Mouse (Mus musculus): ENCODE results near the gene Acss1. TPM values are rescaled to one million over a fixed set of nuclear protein-coding genes. Genes with fewer than 3 reads are reported as not detected.

The Acss1 gene
- polyA plus RNA-seq, 1 experiment from 2014 or later: 5.3 TPM

DNA sequence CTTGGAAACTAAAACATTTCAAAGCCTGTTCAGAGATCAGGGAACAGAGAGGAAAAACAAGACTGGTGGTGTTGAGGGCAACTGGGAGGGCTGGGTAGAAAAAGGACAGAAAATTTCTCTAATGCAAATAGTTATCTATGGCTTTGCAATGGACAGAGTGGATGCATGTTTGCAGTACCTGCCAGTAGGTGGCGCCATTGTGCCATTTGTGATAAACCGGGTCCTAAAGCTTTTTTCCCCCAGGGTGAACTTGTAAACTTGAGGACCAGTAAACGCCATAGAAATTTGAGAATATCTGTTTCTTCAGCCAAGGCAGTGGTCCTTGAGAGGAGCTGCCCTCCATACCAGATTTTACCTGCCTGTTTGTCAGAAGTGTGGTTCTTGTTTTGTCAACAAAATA is 10.1 kb upstream of the Acss1 start:
- H3K4me2 ChIP-seq: no peak overlapping the region
- no peak overlapping the region for H3K9ac ChIP-seq
- ATAC-seq (ENCODE audit: insufficient number of reproducible peaks, insufficient read depth, low FRiP score, low TSS enrichment, low read depth): no peak
- H3K4me3 ChIP-seq: no peak overlapping the region
- no peaks in the 10 kb centered on the region for H3K9me3 ChIP-seq
- under 1% methylated on average over 3 of the region's 3 CpGs for WGBS
- H3K27ac ChIP-seq: no peak overlapping the region
- no peaks in the 10 kb centered on the region for H3K27me3 ChIP-seq
- H3K36me3 ChIP-seq: no peaks in the 10 kb centered on the region
- no peaks in the 10 kb centered on the region for H3K4me1 ChIP-seq

- 27% methylated on average over 1 of the region's 1 CpGs for WGBS
These were observed 7.2 kb upstream of the Acss1 start for GRCm38 (mm10) chr2:150675525-150675924.

GRCm38 (mm10) chr2:150674900-150675299 is 6.6 kb upstream of the Acss1 start:
- ATAC-seq (ENCODE audit: insufficient number of reproducible peaks, insufficient read depth, low FRiP score, low TSS enrichment, low read depth): no peak; the same call in 1 of the 2 replicates

More at GRCm38 (mm10) chr2:150675525-150675924, 7.2 kb upstream of the Acss1 start:
- H3K27me3 ChIP-seq: 0 out of 2 replicates have a peak, but pooled peaks cover 5% of the 10 kb centered on the region
- no peak overlapping the region for H3K4me2 ChIP-seq
- ATAC-seq (ENCODE audit: insufficient number of reproducible peaks, insufficient read depth, low FRiP score, low TSS enrichment, low read depth): no peak
- no peaks in the 10 kb centered on the region for H3K9me3 ChIP-seq
- H3K9ac ChIP-seq: no peak overlapping the region
- H3K27ac ChIP-seq: no peak overlapping the region
- H3K4me3 ChIP-seq: no peak overlapping the region
- no peaks in the 10 kb centered on the region for H3K4me1 ChIP-seq
- H3K36me3 ChIP-seq: no peaks in the 10 kb centered on the region

DNA sequence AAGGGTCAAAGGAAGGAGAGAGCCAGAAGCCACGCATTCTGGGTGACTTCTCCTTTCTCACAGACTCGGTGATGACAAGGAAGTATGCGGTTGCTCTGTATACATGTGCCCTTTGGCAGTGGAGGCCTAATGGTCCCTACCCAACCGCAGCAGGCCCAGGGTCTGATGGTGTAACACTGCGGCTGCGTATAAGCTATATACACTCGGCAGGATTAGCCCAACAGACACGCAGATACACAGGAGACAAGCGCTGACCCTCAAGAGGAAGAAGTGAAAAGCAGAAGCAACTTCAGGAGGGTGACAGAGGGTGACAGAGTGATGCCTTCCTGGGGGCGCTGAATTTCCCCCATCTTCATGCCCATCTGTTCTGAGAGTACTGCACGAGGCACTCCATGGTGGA is 5.6 kb upstream of the Acss1 start:
- Histone ChIP-seq H3K4me3 (no peak overlapping the region), H3K27me3 (peaks cover 9% of the 10 kb centered on the region; the same call in 1 of the 2 replicates), H3K9me3 (no peaks in the 10 kb centered on the region), H3K4me2 (no peak overlapping the region), H3K27ac (no peak overlapping the region), H3K4me1 (no peaks in the 10 kb centered on the region), H3K9ac (no peak overlapping the region), H3K36me3 (no peaks in the 10 kb centered on the region)
- WGBS: 82% methylated on average over 11 of the region's 11 CpGs
- no peak for ATAC-seq (ENCODE audit: insufficient number of reproducible peaks, insufficient read depth, low FRiP score, low TSS enrichment, low read depth)

More at GRCm38 (mm10) chr2:150674900-150675299, 6.6 kb upstream of the Acss1 start:
- Histone ChIP-seq H3K9ac (no peak overlapping the region), H3K9me3 (no peaks in the 10 kb centered on the region), H3K27ac (no peak overlapping the region), H3K4me1 (no peaks in the 10 kb centered on the region), H3K4me2 (no peak overlapping the region), H3K36me3 (no peaks in the 10 kb centered on the region), H3K27me3 (0 out of 2 replicates have a peak, but pooled peaks cover 5% of the 10 kb centered on the region), H3K4me3 (no peak overlapping the region)
- WGBS: 2% methylated on average over 2 of the region's 2 CpGs

GRCm38 (mm10) chr2:150671609-150672290 is 3.5 kb upstream of the Acss1 start:
- Histone ChIP-seq H3K9me3 (no peaks in the 10 kb centered on the region), H3K4me3 (no peak overlapping the region), H3K36me3 (no peaks in the 10 kb centered on the region), H3K4me1 (peaks cover 11% of the 10 kb centered on the region), H3K9ac (no peak overlapping the region), H3K4me2 (no peak overlapping the region), H3K27ac (no peak overlapping the region), H3K27me3 (peaks cover 29% of the 10 kb centered on the region)
- WGBS: 72% methylated on average over 8 of the region's 8 CpGs
- ATAC-seq (ENCODE audit: insufficient number of reproducible peaks, insufficient read depth, low FRiP score, low TSS enrichment, low read depth): no peak

GRCm38 (mm10) chr2:150670926-150671325 is 2.6 kb upstream of the Acss1 start:
- no peak overlapping the region for H3K9ac ChIP-seq
- no peaks in the 10 kb centered on the region for H3K36me3 ChIP-seq
- H3K4me3 ChIP-seq: no peak overlapping the region
- no peak overlapping the region for H3K4me2 ChIP-seq
- ATAC-seq (ENCODE audit: insufficient number of reproducible peaks, insufficient read depth, low FRiP score, low TSS enrichment, low read depth): no peak
- H3K4me1 ChIP-seq: peaks cover 11% of the 10 kb centered on the region
- H3K27ac ChIP-seq: no peak overlapping the region
- WGBS: 71% methylated on average over 1 of the region's 1 CpGs
- peaks cover 34% of the 10 kb centered on the region for H3K27me3 ChIP-seq
- no peaks in the 10 kb centered on the region for H3K9me3 ChIP-seq

DNA sequence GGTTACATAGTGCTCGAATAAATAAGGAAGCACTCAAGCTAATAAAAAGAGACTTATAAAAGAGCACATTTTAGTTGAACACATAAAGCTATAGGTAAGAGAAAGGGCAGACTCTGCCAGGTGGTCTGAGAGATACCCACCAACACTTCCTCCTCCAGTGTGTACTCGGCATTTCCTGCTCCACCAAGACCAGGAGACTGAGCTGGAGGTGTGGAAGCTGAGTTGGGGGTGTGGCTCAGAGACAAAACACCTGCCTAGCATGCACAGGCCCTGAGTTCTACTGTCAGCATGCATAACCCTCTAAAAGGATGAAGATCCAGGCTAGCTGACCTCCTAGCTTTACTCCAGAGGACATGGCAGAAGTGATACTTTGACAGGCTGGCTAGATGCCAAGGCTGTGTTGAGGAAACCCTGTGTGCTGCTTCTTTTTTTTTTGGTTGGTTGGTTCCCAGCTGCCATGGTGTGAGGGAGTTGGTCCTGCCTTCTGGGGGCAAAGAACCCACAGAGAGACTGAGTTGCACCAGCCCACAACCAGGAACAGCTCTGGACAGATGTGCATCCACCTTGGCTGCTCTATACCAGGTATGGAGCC is 1.2 kb upstream of the Acss1 start:
- H3K9ac ChIP-seq: no peak overlapping the region
- H3K27me3 ChIP-seq: peaks cover 39% of the 10 kb centered on the region
- H3K4me3 ChIP-seq: no peak overlapping the region
- no peaks in the 10 kb centered on the region for H3K9me3 ChIP-seq
- 82% methylated on average over 2 of the region's 2 CpGs for WGBS
- H3K36me3 ChIP-seq: no peaks in the 10 kb centered on the region
- H3K4me1 ChIP-seq: peaks cover 11% of the 10 kb centered on the region
- H3K4me2 ChIP-seq: no peak overlapping the region
- no peak for ATAC-seq (ENCODE audit: insufficient number of reproducible peaks, insufficient read depth, low FRiP score, low TSS enrichment, low read depth)
- H3K27ac ChIP-seq: no peak overlapping the region

- H3K4me1 ChIP-seq: peaks cover 11% of the 10 kb centered on the region
- no peak overlapping the region for H3K4me3 ChIP-seq
- no peak overlapping the region for H3K27ac ChIP-seq
- peaks cover 39% of the 10 kb centered on the region for H3K27me3 ChIP-seq
- H3K36me3 ChIP-seq: no peaks in the 10 kb centered on the region
- H3K4me2 ChIP-seq: no peak overlapping the region
- H3K9me3 ChIP-seq: no peaks in the 10 kb centered on the region
- ATAC-seq (ENCODE audit: insufficient number of reproducible peaks, insufficient read depth, low FRiP score, low TSS enrichment, low read depth): no peak
- no peak overlapping the region for H3K9ac ChIP-seq
- 81% methylated on average over 5 of the region's 5 CpGs for WGBS
These were observed 656 bp upstream of the Acss1 start for GRCm38 (mm10) chr2:150668956-150669355.

DNA sequence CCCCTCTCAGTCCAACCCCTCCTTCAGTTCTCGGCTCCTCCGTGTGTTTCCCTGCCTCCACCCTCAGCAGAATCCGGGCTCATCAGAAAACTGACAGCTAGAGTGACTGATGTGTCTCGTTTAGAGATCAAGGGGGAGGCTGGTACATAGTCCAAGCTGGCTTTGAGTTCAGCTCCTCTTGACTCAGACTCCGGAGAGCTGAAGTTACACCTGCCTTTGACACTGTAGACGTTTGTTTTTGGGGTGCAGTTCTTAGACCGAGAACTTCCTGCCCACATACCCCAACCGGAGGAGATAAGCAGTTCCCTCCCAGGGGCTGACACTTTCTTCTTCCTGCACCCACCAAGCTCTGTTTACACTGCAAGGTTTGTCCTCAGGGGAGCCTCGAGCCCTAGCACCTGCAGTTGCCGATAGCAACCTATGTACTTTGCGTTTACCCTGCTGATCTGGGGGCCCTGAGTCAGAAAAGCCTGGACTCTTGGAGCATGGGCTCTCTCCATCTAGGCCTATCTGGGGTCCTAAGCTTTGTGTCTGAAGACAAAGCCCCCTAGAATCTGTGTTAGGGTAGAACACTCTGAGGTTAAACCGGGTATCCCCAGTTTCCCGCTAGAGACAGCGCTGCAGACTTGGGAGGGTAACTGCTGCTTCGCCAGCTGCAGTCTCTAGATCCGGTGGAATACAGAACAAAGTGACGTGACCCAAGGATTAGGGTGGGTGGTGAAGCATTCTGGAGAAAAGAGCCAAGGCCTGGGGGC is 1.1 kb downstream of the Acss1 start:
- Histone ChIP-seq H3K27ac (no peak overlapping the region), H3K4me1 (peaks cover 11% of the 10 kb centered on the region), H3K36me3 (no peaks in the 10 kb centered on the region), H3K4me2 (peak overlapping the region; percentile 97), H3K4me3 (peak overlapping the region; percentile 70), H3K9ac (peak overlapping the region; percentile 79), H3K27me3 (peaks cover 38% of the 10 kb centered on the region), H3K9me3 (no peaks in the 10 kb centered on the region)
- ATAC-seq (ENCODE audit: insufficient number of reproducible peaks, insufficient read depth, low FRiP score, low TSS enrichment, low read depth): no peak
- 3% methylated on average over 17 of the region's 17 CpGs for WGBS

DNA sequence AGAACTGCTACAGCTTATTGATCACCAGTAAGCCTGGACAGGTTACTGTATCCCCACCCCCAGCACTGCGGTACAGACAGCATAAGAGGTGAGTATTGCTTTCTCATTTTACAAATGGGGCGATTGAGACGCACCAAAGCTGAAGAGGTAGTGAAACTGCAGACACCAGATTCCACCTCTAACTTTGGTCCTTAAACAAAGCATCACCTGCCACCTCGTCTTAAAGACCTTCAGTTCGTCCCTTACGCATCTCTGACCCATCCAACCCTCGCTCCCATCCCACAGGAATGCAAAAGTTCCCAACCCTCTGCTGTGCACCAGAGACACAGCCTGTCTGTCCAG is 1.6 kb downstream of the Acss1 start:
- Histone ChIP-seq H3K9me3 (no peaks in the 10 kb centered on the region), H3K9ac (0 out of 2 replicates have a peak overlapping the region, but pooled peaks have one; percentile 79), H3K4me2 (peak overlapping the region; percentile 97), H3K27ac (no peak overlapping the region), H3K4me1 (peaks cover 11% of the 10 kb centered on the region), H3K27me3 (peaks cover 34% of the 10 kb centered on the region), H3K4me3 (peak overlapping the region; percentile 70), H3K36me3 (no peaks in the 10 kb centered on the region)
- ATAC-seq (ENCODE audit: insufficient number of reproducible peaks, insufficient read depth, low FRiP score, low TSS enrichment, low read depth): no peak
- 44% methylated on average over 7 of the region's 7 CpGs for WGBS

DNA sequence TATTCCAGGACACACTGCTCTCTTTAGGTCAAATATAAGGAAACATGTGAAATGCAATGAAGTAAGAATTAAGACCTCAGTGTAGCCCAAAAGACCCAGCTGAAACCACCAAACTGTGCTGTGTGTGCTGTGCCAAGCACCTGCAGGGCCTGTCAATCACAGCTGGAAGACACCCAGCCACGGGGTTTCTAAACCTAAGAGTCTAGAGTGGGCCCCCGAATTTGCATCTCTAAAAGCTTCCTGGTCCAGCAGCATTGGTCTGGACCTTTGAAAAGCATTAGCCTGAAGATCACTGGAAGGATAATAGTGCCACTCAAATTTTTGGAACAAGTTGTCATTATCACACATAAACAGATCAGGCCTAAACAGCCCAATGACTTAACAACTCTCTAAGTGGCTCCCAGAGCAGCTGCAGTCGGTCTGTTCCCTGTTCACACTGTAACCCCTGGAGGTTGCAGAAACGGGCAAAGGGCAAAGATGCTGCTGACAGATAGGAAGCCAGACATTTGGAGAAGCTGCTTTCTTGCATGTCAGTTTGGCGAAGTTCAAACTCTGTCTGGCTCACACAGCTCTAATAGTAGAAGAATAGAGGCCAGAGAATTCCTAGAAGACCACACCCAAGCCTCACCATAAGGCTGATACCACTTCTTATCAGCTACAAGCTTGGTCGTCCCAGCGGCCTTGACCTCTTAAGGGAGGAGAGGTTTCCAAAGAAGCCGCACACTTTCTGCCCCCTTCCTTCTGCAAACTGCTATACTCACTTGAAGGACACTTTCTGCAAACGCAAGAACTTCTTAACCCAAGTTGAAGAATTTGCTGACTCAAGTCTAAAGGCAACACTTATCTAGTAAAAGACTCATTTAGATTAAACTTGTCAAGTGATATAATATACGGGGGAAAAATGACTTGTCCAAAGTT is 2.5 kb downstream of the Acss1 start:
- H3K27me3 ChIP-seq: peaks cover 34% of the 10 kb centered on the region
- H3K4me1 ChIP-seq: peaks cover 11% of the 10 kb centered on the region
- ATAC-seq (ENCODE audit: insufficient number of reproducible peaks, insufficient read depth, low FRiP score, low TSS enrichment, low read depth): no peak
- no peaks in the 10 kb centered on the region for H3K9me3 ChIP-seq
- no peak overlapping the region for H3K9ac ChIP-seq
- 57% methylated on average over 10 of the region's 10 CpGs for WGBS
- no peak overlapping the region for H3K4me2 ChIP-seq
- no peak overlapping the region for H3K4me3 ChIP-seq
- no peaks in the 10 kb centered on the region for H3K36me3 ChIP-seq
- no peak overlapping the region for H3K27ac ChIP-seq
